9 mouse cellular contexts compared by ENCODE assay signal in the genomic region with DNA sequence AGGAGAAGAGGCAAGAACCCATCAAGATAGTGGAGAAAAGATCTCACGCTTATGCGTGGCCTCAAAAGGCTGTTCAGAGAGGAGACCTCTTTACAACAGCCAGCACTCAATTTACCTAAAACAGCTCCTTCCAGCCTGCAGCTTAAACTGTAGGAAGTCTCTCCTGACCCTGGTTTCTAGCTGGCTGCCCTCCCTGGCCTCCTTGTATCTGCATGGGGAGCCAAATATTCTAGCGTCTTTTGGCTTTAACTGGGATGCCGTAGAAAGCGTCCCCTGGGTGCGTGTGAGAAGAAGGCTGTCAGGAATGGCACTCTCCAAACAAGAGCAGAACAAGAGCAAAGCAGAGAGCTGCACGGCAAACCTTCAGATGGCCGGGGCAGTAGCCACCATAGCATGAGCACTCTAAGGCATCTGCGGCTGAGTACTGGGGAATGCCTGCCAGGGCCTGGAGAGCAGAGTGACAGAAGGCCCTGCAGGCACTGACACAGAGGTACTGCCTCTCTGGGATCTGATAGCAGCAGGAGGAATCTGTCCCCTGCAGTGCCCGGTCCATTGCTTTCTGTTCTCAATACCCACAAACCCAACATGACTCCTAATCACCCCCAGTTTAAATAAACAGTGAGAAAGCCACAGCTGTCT.
DNase-seq lines count a peak whose midpoint lies in the region; ATAC-seq and TF ChIP-seq lines count a peak whose summit lies in the region.
"Had no signal": no experiment of that assay in that cellular context is flagged by ENCODE, and none has a peak within 500 bp of the region (broad histone marks: within the 10 kb centered on the region; RNA-seq: fewer than 3 reads in every experiment).

No protein-coding gene starts in this region.

- H3K9me3 ChIP-seq in forebrain, embryonic 16.5 days (ENCODE audit: control insufficient read depth, low read length) = no peaks in the 10 kb centered on the region
- H3K9me3 ChIP-seq: hindbrain, embryonic 15.5 days had no signal

- no peaks in the 10 kb centered on the region for H3K36me3 ChIP-seq in kidney, adult 2 months (ENCODE audit: control insufficient read depth, insufficient read depth, low read length)
- H3K36me3 ChIP-seq in forebrain, embryonic 16.5 days (ENCODE audit: control insufficient read depth, insufficient read depth) = no peaks in the 10 kb centered on the region
- H3K36me3 ChIP-seq: hindbrain, embryonic 15.5 days had no signal

- no peak overlapping the region for H3K4me2 ChIP-seq in forebrain, embryonic 16.5 days (ENCODE audit: low read length)
- H3K4me2 ChIP-seq: hindbrain, embryonic 15.5 days had no signal

- WGBS in kidney, adult 2 months = 72% methylated on average over 10 of the region's 10 CpGs
- 39% methylated on average over 10 of the region's 10 CpGs for WGBS in forebrain, embryonic 16.5 days

- no peak overlapping the region for H3K27ac ChIP-seq in kidney, adult 2 months (ENCODE audit: insufficient read depth, low read depth, low read length)
- peak overlapping the region; percentile 57 for H3K27ac ChIP-seq in forebrain, embryonic 16.5 days (ENCODE audit: low read length)
- H3K27ac ChIP-seq: hindbrain, embryonic 15.5 days had no signal

- TF ChIP-seq POLR2A in kidney, adult 2 months (IDR thresholded peaks at IDR 0.05; ENCODE audit: low read depth, low read length) = no peak

- no peak overlapping the region for H3K4me3 ChIP-seq in kidney, adult 2 months (ENCODE audit: insufficient read depth, low read depth, low read length)
- H3K4me3 ChIP-seq in forebrain, embryonic 16.5 days (replicated peaks; ENCODE audit: low read length) = no peak overlapping the region
- H3K4me3 ChIP-seq: hindbrain, embryonic 15.5 days had no signal

- no peaks in the 10 kb centered on the region for H3K27me3 ChIP-seq in kidney, adult 2 months (replicated peaks; ENCODE audit: control insufficient read depth, insufficient read depth, low read length)
- H3K27me3 ChIP-seq in forebrain, embryonic 16.5 days (replicated peaks; ENCODE audit: control insufficient read depth, insufficient read depth, low read length) = no peaks in the 10 kb centered on the region
- H3K27me3 ChIP-seq: hindbrain, embryonic 15.5 days had no signal

- ATAC-seq in forebrain, embryonic 16.5 days = no peak
- ATAC-seq in megakaryocyte-erythroid progenitor cell, adult 5-6 weeks (replicated peaks; ENCODE audit: low FRiP score, low TSS enrichment, poor library complexity, severe bottlenecking) = no peak

- peak overlapping the region; percentile 33; the same call in 1 of the 2 replicates for H3K9ac ChIP-seq in forebrain, embryonic 16.5 days (replicated peaks; ENCODE audit: low read depth, low read length)
- H3K9ac ChIP-seq: hindbrain, embryonic 15.5 days had no signal

- TF ChIP-seq CTCF in kidney, adult 2 months (conservative IDR thresholded peaks at IDR 0.05; ENCODE audit: insufficient read depth, insufficient read length, low read depth, low read length) = no peak

- DNase-seq in kidney, adult 2 months = peak; percentile 33
- DNase-seq in kidney, adult 11 months = no peak
- DNase-seq in cerebellum, postnatal 36 days = peak; percentile 27 to 35
- peak; percentile 49 to 57 for DNase-seq in kidney, postnatal 4 days
- DNase-seq in right cerebral cortex, adult 18-20 months = no peak
- DNase-seq in urinary bladder, adult 18-20 months (ENCODE audit: low spot score in 2 of 2) = no peak

- H3K4me1 ChIP-seq in kidney, adult 2 months (ENCODE audit: control insufficient read depth, insufficient read depth, low read length) = no peaks in the 10 kb centered on the region
- peaks cover 33% of the 10 kb centered on the region for H3K4me1 ChIP-seq in forebrain, embryonic 16.5 days (replicated peaks; ENCODE audit: control insufficient read depth, insufficient read depth, low read length)

Comparison
In these comparisons a context has a peak if more than half of its experiments do, and no peak if none do; other contexts are left out.
1. DNase-seq: peak in kidney, adult 2 months (single experiment), cerebellum, postnatal 36 days (2 of 2) and kidney, postnatal 4 days (2 of 2); none in kidney, adult 11 months (single experiment), right cerebral cortex, adult 18-20 months (single experiment) and urinary bladder, adult 18-20 months (0 of 2).